Mouse (Mus musculus): Measurements from ENCODE around the gene Ets1.

Gene Ets1

DNA sequence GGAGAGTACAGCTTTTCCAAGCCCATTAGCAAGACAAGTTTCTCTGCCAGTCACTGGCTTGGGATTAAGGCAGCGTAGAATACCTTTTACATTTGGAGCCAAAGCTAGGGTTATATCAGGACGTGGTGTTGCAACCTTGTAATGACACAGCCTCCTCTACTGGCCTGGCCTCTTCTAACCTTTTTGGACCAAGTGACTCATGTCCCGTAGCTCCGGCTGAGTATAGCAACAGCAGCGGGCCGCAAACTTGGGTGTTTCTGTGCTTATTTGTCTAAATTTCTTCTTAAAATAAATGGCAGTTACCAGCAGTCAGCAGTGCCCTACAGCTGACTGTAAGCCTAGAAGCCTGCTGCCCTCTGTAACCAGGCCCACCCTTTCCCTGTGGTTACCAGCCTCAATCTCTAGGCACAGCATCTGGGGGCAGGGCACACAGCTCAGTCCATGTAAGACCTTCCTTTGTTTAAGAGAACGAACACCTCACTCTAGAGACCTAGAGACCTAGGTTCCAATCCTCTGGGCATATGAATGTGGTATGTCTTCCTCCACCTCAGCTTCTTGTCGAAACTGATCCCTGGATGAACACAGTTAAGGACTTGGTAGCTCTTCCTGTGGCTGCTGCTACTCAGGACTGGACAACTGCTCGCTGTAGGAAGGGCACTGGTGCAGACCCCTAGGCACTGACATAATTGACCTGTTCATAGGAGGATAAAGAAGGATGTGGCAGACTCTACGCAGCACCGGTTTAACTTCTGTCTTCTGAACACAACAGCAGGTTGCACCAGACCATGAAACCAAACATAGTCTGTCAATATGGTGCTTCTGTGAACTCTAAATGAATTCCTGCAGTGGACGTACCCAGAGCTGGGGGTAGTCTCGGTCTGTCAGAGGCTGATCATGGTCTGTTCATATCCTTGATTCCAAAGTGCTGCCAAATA lies 94.9 kb downstream of the Ets1 start:
- DNase-seq (ENCODE audit: low read depth, low spot score): peak; percentile 69

DNA sequence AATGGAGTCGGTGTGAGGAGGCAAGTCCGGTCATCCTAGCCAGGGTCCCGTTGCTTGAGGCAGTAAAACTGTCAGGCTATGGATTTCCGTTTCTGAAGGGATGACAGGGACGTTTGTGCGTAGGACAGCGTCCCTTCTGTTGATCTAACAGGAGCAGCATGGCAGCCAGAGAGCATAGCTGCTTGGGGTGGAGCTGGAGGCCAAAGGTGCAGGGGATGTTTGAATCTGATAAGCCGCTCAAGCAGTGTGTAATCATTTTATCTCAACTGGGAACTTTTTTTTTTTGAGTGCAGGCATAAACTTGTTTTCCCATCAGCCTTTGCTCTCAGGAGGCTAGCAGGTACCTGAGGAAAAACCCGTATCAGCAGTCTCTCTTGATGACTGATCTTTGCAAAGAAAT lies 95.8 kb downstream of the Ets1 start:
- DNase-seq (ENCODE audit: low read depth, low spot score): peak; percentile 90

GRCm38 (mm10) chr9:32735071-32735470 lies 99.0 kb downstream of the Ets1 start:
- peak; percentile 67 for DNase-seq (ENCODE audit: low read depth, low spot score)

GRCm38 (mm10) chr9:32736051-32736450 lies 100.0 kb downstream of the Ets1 start:
- DNase-seq (ENCODE audit: low read depth, low spot score): no peak

- DNase-seq (ENCODE audit: low read depth, low spot score): no peak
These were observed 104.0 kb downstream of the Ets1 start for GRCm38 (mm10) chr9:32739988-32740387.

GRCm38 (mm10) chr9:32740751-32741387 lies 104.8 kb downstream of the Ets1 start:
- DNase-seq (ENCODE audit: low read depth, low spot score): peak; percentile 91

DNA sequence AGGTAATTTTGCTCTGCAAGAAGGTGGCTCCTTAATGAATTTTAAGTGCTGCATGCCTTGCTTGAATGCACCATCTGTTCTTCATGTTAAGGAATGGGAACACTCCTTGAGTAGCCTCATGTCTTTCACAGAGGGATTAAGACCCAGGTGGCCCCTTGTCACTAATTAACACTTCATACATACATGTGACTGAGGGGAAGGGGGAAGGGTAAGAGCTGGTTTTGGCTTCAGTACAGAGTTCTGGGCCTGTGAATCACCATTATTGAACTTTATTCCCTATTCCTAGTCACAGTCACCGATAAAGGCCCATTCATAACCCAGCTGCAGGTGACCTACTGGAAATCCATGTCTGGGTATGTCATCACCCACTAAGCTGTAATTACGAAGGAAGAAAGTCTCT lies 105.7 kb downstream of the Ets1 start:
- no peak for DNase-seq (ENCODE audit: low read depth, low spot score)

DNA sequence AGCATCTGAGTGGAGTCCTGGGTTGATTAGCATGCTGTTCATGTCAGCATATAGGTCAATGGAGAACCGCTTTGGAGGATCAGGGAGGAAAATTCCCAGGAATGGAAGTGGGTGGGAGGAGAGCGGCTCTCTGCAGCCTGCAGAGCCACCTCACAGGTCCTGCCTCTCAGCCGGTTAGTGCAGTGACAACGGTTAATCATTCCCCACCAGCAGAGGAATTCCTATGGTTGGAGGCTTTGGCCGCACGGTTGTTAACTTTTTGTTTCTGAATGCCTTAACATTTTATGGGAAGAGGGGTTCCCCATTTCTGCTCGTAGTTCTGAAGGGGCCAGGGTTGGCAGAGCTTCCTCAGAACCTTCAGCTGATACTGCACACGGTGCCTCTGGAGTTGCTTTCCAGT lies 107.1 kb downstream of the Ets1 start:
- no peak for DNase-seq (ENCODE audit: low read depth, low spot score)

DNA sequence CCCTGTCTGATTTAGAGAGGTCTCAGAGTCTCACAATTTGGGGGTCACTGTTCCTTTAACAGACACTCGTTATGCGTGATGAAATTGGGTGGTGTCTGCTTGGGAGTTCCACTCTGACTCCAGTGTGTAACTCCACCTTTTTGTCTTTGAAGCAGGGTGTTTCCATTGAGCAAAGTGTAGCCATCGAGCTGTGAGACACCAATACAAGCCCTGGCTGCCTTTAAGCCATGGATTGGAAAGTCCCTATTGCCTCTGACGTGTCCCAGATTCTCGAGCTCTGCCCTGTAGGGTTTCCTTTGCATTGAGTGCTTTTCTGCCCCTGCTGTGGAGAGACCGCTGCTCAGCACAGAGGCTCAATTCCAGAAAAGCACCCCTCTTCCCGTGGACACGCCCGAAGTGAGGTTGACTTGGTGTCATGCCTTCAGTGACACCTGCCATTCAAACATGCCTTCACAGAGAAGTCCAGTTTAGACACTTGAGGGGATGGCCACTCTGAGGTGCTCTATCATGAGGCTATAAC lies 107.7 kb downstream of the Ets1 start:
- peak; percentile 90 for DNase-seq (ENCODE audit: low read depth, low spot score)

DNA sequence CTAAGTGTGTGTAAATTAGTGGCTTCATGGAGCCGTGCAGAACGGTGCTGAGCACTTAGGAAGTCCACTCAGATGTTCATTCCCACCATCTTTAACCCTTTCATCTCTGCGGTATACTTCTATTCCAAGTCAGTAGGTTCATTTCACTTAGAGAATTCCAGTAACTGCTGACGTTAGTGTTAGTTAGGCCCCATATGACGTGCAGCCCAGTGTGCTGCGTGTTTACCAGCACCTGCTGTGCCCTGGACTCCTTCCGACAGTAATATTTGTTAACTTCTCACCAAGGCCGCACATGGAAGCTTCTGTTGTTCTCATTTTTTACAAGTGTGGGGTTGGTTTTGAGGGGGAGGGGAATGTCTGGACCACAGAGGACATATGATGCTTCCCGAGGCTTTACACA lies 108.3 kb downstream of the Ets1 start:
- peak; percentile 66 for DNase-seq (ENCODE audit: low read depth, low spot score)

DNA sequence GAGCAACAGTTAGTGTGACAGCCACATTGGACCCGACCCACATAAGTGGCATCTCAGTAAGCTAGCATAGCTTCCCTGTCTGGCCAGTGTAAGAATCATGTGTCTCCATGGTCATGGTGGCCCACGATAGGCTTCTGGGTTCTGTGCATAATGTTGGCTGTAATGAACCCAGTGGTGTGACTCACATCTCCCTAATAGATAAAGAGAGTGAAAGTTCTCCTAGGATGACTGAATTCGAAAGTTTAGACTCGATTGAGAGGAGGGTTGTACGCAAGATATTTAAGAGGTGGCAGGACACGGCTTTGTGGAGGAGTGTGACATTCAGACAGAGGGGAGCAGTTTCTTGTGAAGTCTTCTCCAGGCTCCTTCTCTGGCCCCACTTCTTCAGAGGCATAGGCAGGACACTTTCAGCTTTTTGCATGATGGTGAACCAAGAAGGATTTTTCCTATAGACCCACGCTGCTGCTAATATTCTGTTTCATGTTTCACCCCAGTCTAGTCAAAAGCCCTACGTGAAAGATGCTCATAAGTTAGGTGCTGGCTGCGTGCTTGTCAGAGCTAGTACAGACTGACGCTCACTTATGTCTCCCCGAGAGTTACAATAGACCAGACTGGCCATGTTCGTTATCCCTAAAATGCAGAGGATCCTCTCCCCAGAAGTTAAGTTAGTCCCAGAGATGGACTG lies 109.2 kb downstream of the Ets1 start:
- DNase-seq (ENCODE audit: low read depth, low spot score): peak; percentile 87

DNA sequence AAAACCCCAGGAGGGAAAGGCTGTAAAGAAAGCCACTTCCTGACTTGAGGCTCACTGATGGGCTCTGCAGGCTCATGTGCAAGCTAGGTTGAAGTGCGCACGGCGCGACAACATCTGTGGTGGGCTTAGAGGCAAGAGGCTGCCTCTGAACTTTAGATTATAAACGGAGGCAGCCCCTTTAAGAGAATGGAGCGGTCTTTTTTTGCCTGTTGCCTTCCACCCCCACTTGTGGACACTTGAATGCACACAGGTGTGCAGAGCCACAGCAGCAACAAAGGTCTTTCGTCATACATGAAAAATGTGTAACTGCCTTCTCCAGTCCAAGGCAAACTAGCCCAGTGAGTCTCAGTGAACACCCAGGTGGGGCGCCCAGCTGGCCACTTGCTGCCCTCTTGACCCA lies 110.0 kb downstream of the Ets1 start:
- peak; percentile 78 for DNase-seq (ENCODE audit: low read depth, low spot score)

- DNase-seq (ENCODE audit: low read depth, low spot score): no peak
These were observed 110.6 kb downstream of the Ets1 start for GRCm38 (mm10) chr9:32746615-32747014.

DNA sequence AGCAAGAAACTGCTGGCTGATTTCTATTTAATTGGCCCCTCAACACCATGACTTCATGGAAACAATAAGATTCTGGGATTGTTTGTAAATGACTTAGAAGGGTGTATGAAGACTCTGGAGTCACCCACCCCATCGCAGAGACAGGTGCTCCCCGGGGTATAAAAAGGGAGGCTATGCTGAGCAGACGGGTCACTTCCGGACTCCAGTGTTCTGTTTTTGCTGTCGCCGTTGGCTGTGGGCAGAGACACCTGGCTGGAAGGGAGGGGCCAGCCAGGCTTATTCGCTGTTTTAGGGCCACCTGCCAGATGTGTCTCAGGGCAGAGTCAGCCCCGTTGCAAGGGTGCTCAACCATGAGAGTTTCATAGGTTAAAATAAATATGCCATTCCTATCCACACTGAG lies 111.6 kb downstream of the Ets1 start:
- peak; percentile 83 for DNase-seq (ENCODE audit: low read depth, low spot score)

DNA sequence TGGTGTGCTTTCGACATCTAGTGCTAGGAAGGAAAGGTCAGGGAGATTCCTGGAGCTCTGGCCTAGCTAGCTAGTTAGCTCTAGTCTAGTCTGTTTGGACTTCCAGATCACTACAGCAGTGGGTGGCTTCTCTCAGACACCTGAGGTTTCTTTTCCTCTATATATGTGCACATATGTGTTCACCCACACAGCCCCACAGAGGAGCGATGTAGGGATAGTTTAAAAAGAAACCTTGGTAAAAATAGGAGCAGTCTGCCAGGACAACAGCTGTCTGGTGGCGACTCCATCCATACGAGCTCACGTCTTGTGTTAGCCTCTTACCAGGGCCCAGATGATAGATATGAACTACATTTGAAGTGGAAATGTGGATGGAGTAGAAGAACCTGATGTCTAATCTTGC lies 112.5 kb downstream of the Ets1 start:
- no peak for DNase-seq (ENCODE audit: low read depth, low spot score)

GRCm38 (mm10) chr9:32749721-32750480 lies 113.9 kb downstream of the Ets1 start:
- DNase-seq (ENCODE audit: low read depth, low spot score): peak; percentile 65

- peak; percentile 28 for DNase-seq (ENCODE audit: low read depth, low spot score)
These were observed 116.6 kb downstream of the Ets1 start for GRCm38 (mm10) chr9:32752602-32753001.

GRCm38 (mm10) chr9:32754311-32754710 lies 118.3 kb downstream of the Ets1 start:
- DNase-seq (ENCODE audit: low read depth, low spot score): peak; percentile 14

- no peak for DNase-seq (ENCODE audit: low read depth, low spot score)
These were observed 120.0 kb downstream of the Ets1 start for GRCm38 (mm10) chr9:32756002-32756401.

DNA sequence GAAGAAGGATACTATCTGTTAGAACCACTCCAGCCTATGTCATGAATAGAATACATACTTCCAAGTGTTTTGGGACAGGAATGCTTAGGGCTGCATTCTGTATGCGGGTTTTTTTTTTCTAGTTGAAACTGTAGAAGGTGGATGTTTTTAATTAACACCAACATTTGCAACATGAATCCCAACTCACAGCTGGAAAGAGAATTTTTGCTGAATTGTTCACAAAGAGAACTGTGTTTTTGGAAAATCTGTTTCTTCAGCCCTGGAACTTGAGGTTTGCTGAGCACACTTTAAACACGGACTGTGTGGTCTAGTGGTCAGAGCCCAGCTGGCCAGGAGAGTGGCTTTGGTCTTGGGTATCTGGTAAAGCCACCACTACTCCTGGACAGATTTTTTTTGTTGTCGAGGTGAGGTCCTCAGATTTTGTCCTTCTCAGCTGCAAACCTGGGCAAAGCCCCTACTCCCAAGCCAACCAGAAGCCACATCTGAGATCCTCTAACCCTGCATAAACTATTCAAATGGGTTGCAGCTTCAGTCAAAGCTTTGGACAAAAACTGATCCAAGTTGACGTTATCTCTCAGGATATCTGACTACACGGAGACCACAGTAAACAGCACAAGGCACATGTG lies 122.4 kb downstream of the Ets1 start:
- DNase-seq (ENCODE audit: low read depth, low spot score): peak; percentile 3

GRCm38 (mm10) chr9:32760649-32761157 lies 124.7 kb downstream of the Ets1 start:
- DNase-seq (ENCODE audit: low read depth, low spot score): peak; percentile 19

All from CD4-positive helper T cell, adult 2 months (primary cell).